Mouse (Mus musculus) CH12.LX (cell line): ENCODE results near the gene Mthfd2l. TPM values are rescaled to one million over a fixed set of nuclear protein-coding genes. Genes with fewer than 3 reads are reported as not detected.

Experiments
- DNase-seq: peaks from one replicate; pipeline ENCODE4 v3.0.0-alpha.2; 2013; ENCODE audit errors: extremely low read depth
- H3K27ac ChIP-seq: 2 replicates; pipeline ENCODE4 v1.5.1; 2012; ENCODE audit warnings: low read depth, mild to moderate bottlenecking, control low read depth, moderate library complexity; ENCODE audit not compliant: insufficient read depth
- H3K27me3 ChIP-seq: replicated peaks from 2 replicates; pipeline ENCODE3; 2012; ENCODE audit warnings: inconsistent platforms
- H3K36me3 ChIP-seq, 2 experiments: replicated peaks in 1 of 2; 2 replicates each; pipeline versions ENCODE3 to v1.6.1; 2012; ENCODE audit warnings: inconsistent platforms in 1 of 2, low read length in 1 of 2, mild to moderate bottlenecking in 1 of 2, mixed read lengths in 1 of 2, moderate library complexity in 1 of 2; ENCODE audit not compliant: control insufficient read depth in 1 of 2, insufficient read depth in 1 of 2
- H3K4me1 ChIP-seq, 2 experiments: 2 replicates each; pipeline ENCODE4 v1.6.1; 2012; ENCODE audit warnings: inconsistent platforms in 1 of 2, moderate library complexity in 1 of 2; ENCODE audit not compliant: insufficient read depth in 2 of 2, control insufficient read depth in 1 of 2
- H3K4me2 ChIP-seq: 2 replicates; pipeline ENCODE4 v1.6.1; 2012; ENCODE audit warnings: low read depth, mild to moderate bottlenecking, control low read depth; ENCODE audit not compliant: poor library complexity, insufficient read depth, severe bottlenecking
- H3K4me3 ChIP-seq, 3 experiments: fragments of 150-350 bp in 1 of 3; sonication (generic) in 1 of 3; replicated peaks in 1 of 3; 2 replicates each; pipeline versions ENCODE3 to v1.5.1; 2011 to 2012; ENCODE audit warnings: low read depth in 2 of 3, low read length in 2 of 3, mild to moderate bottlenecking in 2 of 3, moderate library complexity in 2 of 3, control low read depth in 1 of 3, improper control_type of control experiment in 1 of 3, inconsistent platforms in 1 of 3, mixed read lengths in 1 of 3; ENCODE audit not compliant: poor library complexity in 1 of 3
- H3K79me2 ChIP-seq: replicated peaks from 2 replicates; pipeline ENCODE4 v1.6.1; 2012; ENCODE audit warnings: mild to moderate bottlenecking, moderate library complexity; ENCODE audit not compliant: control insufficient read depth, poor library complexity, insufficient read depth, severe bottlenecking; ENCODE audit errors: extremely low read depth
- H3K9ac ChIP-seq: 2 replicates; pipeline ENCODE4 v1.6.1; 2012; ENCODE audit warnings: low read depth, mild to moderate bottlenecking, control low read depth, moderate library complexity; ENCODE audit not compliant: insufficient read depth
- H3K9me3 ChIP-seq: replicated peaks from 2 replicates; pipeline ENCODE3; 2012; ENCODE audit warnings: low read length, inconsistent platforms, mixed read lengths
- CHD1 ChIP-seq: IDR thresholded peaks from 2 replicates; pipeline ENCODE4 v1.6.1; 2012; ENCODE audit warnings: low read depth, low read length, improper control_type of control experiment, inconsistent platforms
- CHD2 ChIP-seq: IDR thresholded peaks from 2 replicates; pipeline ENCODE4 v1.6.1; 2011; ENCODE audit warnings: low read length, improper control_type of control experiment
- ETS1 ChIP-seq: conservative IDR thresholded peaks from 2 replicates; pipeline ENCODE4 v1.6.1; 2012; ENCODE audit warnings: low read depth, mild to moderate bottlenecking, inconsistent platforms, low read length, improper control_type of control experiment, moderate library complexity
- IRF4 ChIP-seq: IDR thresholded peaks from 2 replicates; pipeline ENCODE4 v1.6.1; 2014; ENCODE audit warnings: low read depth, mild to moderate bottlenecking, inconsistent platforms, low read length, improper control_type of control experiment
- JUN ChIP-seq: IDR thresholded peaks from 2 replicates; pipeline ENCODE4 v1.6.1; 2011; ENCODE audit warnings: low read depth, mild to moderate bottlenecking, low read length, improper control_type of control experiment, moderate library complexity; ENCODE audit not compliant: insufficient read depth
- KAT2A ChIP-seq: IDR thresholded peaks from 2 replicates; pipeline ENCODE4 v1.6.1; 2012; ENCODE audit warnings: low read length, improper control_type of control experiment, inconsistent platforms; ENCODE audit not compliant: insufficient replicate concordance
- MAFK ChIP-seq: IDR thresholded peaks from 2 replicates; pipeline ENCODE4 v1.6.1; 2011; ENCODE audit warnings: low read length, improper control_type of control experiment; ENCODE audit not compliant: insufficient replicate concordance
- MEF2A ChIP-seq: IDR thresholded peaks from 2 replicates; pipeline ENCODE4 v1.6.1; 2014; ENCODE audit warnings: low read depth, mild to moderate bottlenecking, inconsistent platforms, low read length, improper control_type of control experiment, borderline replicate concordance
- MXI1 ChIP-seq: IDR thresholded peaks from 2 replicates; pipeline ENCODE4 v1.6.1; 2011; ENCODE audit warnings: mild to moderate bottlenecking, low read depth, low read length, improper control_type of control experiment
- MYC ChIP-seq: IDR thresholded peaks from 2 replicates; pipeline ENCODE4 v1.6.1; 2011; ENCODE audit warnings: low read depth, mild to moderate bottlenecking, improper control_type of control experiment, low read length
- NELFE ChIP-seq: IDR thresholded peaks from 2 replicates; pipeline ENCODE4 v1.6.1; 2011; ENCODE audit warnings: low read depth, low read length, improper control_type of control experiment
- POLR2A ChIP-seq: IDR thresholded peaks from 2 replicates; pipeline ENCODE4 v1.6.1; 2011; ENCODE audit warnings: low read depth, mild to moderate bottlenecking, improper control_type of control experiment, low read length
- POLR2AphosphoS2 ChIP-seq: IDR thresholded peaks from 2 replicates; pipeline ENCODE4 v1.6.1; 2011; ENCODE audit warnings: low read depth, low read length, improper control_type of control experiment
- RCOR1 ChIP-seq: conservative IDR thresholded peaks from 2 replicates; pipeline ENCODE4 v1.6.1; 2012; ENCODE audit warnings: low read depth, mild to moderate bottlenecking, inconsistent platforms, low read length, improper control_type of control experiment
- TCF12 ChIP-seq: IDR thresholded peaks from 2 replicates; pipeline ENCODE4 v1.6.1; 2014; ENCODE audit warnings: low read depth, mild to moderate bottlenecking, inconsistent platforms, low read length, improper control_type of control experiment
- UBTF ChIP-seq: IDR thresholded peaks from 2 replicates; pipeline ENCODE4 v1.6.1; 2012; ENCODE audit warnings: low read depth, mild to moderate bottlenecking, inconsistent platforms, low read length, improper control_type of control experiment, moderate library complexity
- USF1 ChIP-seq: IDR thresholded peaks from 2 replicates; pipeline ENCODE4 v1.6.1; 2014; ENCODE audit warnings: low read depth, mild to moderate bottlenecking, inconsistent platforms, low read length, improper control_type of control experiment
- USF2 ChIP-seq: conservative IDR thresholded peaks from 2 replicates; pipeline ENCODE4 v1.6.1; 2011; ENCODE audit warnings: low read depth, low read length, improper control_type of control experiment
- ZC3H11A ChIP-seq: IDR thresholded peaks from 2 replicates; pipeline ENCODE4 v1.6.1; 2012; ENCODE audit warnings: low read depth, mild to moderate bottlenecking, inconsistent platforms, low read length, improper control_type of control experiment
- ZKSCAN1 ChIP-seq: IDR thresholded peaks from 2 replicates; pipeline ENCODE4 v1.6.1; 2012; ENCODE audit warnings: low read depth, inconsistent platforms, low read length, improper control_type of control experiment, borderline replicate concordance
- dilution Hi-C: fragments of 300-500 bp; cut with MboI; formaldehyde crosslinking; loops from 2 replicates; pipeline ENCODE4 v1.14.3; 2020; ENCODE audit warnings: low sequenced_read_pairs; ENCODE audit not compliant: extremely low pct_unique_long_range_greater_than_20kb, extremely low pct_ligation_motif_present
- in situ Hi-C: fragments of 300-500 bp; cut with MboI; formaldehyde crosslinking; loops from 3 replicates; pipeline ENCODE4 v1.14.3; 2019; ENCODE audit warnings: low sequenced_read_pairs, low pct_ligation_motif_present, low pct_unique_long_range_greater_than_20kb, mixed read lengths
- polyA plus RNA-seq: library from polyadenylated mRNA; unstranded; fragments of >175 nt; gene quantifications from 2 replicates; pipeline ENCODE4 v1.2.1, GENCODE M21; 2012; ENCODE audit warnings: low read depth; ENCODE audit not compliant: insufficient read length
- total RNA-seq, 2 experiments: library from RNA; depleted of rRNA; stranded (reverse); fragments of 300-350 nt in 1 of 2; fragments of >200 nt in 1 of 2; gene quantifications; 2 replicates each; pipeline ENCODE4 v1.2.3; 2012 to 2014

Gene Mthfd2l
- total and polyA plus RNA-seq, 3 experiments = 1.2 to 5.5 (median 3.7) TPM

GRCm38 (mm10) chr5:90902380-90903260 is 28.3 kb upstream of the Mthfd2l start (continued):
- TF ChIP-seq CHD1 (no peak), ZC3H11A (no peak), RCOR1 (no peak), POLR2AphosphoS2 (no peak)

- Histone ChIP-seq H3K79me2 (no peaks in the 10 kb centered on the region), H3K27me3 (no peaks in the 10 kb centered on the region), H3K27ac (no peak within 1 kb of the TSS), H3K4me3 (peak within 1 kb of the TSS in 2 of 3 experiments; percentile 25 to 46), H3K4me1 (peaks cover 5 to 28% of the 10 kb centered on the region in 2 experiments; a peak in 2 of 4 replicates), H3K4me2 (peak within 1 kb of the TSS; percentile 96), H3K36me3 (no peaks in the 10 kb centered on the region), H3K9ac (0 out of 2 replicates have a peak within 1 kb of the TSS, but pooled peaks have one; percentile 11), H3K9me3 (no peaks in the 10 kb centered on the region)
- TF ChIP-seq IRF4 = no peak
- no peak for TF ChIP-seq NELFE
- no peak for TF ChIP-seq RCOR1
- TF ChIP-seq TCF12 = no peak
- TF ChIP-seq MYC = no peak
- no peak for TF ChIP-seq JUN
- no peak for TF ChIP-seq KAT2A
- TF ChIP-seq USF2 = no peak
- TF ChIP-seq CHD2 = no peak
- no peak for TF ChIP-seq MXI1
- no peak for TF ChIP-seq ETS1
- TF ChIP-seq POLR2A = no peak
- TF ChIP-seq MEF2A = no peak
- TF ChIP-seq MAFK = no peak
- no peak for TF ChIP-seq USF1
- no peak for TF ChIP-seq UBTF
- TF ChIP-seq ZKSCAN1 = no peak
- in situ Hi-C loops = loop anchor here (10.0 kb wide), 1 partner anchor 249 kb away; no protein-coding TSS in a partner anchor
- dilution Hi-C loops = no loop called here
- peak; percentile 21 for DNase-seq
Measured at GRCm38 (mm10) chr5:90903339-90904020, 27.4 kb upstream of the Mthfd2l start, which contains the start of gene Cxcl2. TSS of gene Cxcl2 (plus strand) at chr5:90903871.
